Mouse (Mus musculus): ENCODE measurements around the gene Spon2. TPM values are rescaled to one million over a fixed set of nuclear protein-coding genes. Genes with fewer than 3 reads are reported as not detected.

Gene Spon2
- polyA plus RNA-seq, 1 experiment from 2014 or later = 1.9 TPM

DNA sequence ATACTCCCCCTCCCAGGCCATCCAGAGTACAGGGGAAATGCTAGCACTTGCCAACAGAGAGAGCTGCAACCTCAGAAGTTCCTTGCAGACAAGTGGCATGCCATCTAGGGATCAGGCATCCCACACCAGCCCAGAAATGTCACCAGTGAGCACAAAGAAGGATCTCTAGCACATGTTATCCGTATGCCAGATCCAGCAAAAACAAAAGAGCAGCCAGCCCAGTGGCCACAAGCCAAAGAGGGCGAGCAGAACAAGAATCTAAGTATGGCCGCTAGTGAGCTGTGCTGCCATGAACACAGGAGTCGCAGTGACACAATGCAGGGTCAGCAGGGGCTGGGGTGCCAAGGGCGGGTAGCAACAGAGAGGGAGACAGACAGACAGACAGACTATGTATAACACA lies 12.0 kb upstream of the Spon2 start:
- 39% methylated on average over 5 of the region's 5 CpGs for WGBS
- ATAC-seq = no peak
- no peaks in the 10 kb centered on the region for H3K9me3 ChIP-seq (replicated peaks)
- H3K4me2 ChIP-seq = no peak overlapping the region
- no peak overlapping the region for H3K4me3 ChIP-seq
- no peaks in the 10 kb centered on the region for H3K36me3 ChIP-seq (ENCODE audit: poor library complexity, severe bottlenecking)
- H3K4me1 ChIP-seq = no peaks in the 10 kb centered on the region
- no peak overlapping the region for H3K27ac ChIP-seq
- H3K9ac ChIP-seq = no peak overlapping the region
- no peaks in the 10 kb centered on the region for H3K27me3 ChIP-seq

DNA sequence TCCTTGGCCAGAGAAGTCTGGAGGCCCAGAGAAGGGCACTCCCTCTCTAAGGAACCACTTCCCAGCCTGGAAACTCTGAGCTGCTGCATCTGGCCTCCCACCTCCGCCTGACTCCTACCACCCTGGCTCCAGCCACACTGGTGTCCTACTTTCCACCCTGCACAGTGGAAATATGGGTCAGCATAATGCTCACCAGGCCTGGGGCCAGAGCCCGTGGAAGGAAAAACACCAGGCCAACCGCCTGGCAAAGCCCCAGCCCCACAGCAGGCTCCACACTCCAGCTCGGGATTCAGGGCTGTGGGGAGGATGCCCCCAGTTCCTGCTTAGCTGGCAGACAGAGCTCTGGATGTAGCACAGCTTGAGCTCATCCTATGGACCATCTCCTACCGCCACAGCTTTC lies 10.2 kb upstream of the Spon2 start:
- ATAC-seq = no peak
- no peak overlapping the region for H3K4me3 ChIP-seq
- H3K4me1 ChIP-seq = no peaks in the 10 kb centered on the region
- H3K9me3 ChIP-seq (replicated peaks) = no peaks in the 10 kb centered on the region
- no peak overlapping the region for H3K4me2 ChIP-seq
- H3K9ac ChIP-seq = no peak overlapping the region
- no peaks in the 10 kb centered on the region for H3K36me3 ChIP-seq (ENCODE audit: poor library complexity, severe bottlenecking)
- H3K27me3 ChIP-seq = no peaks in the 10 kb centered on the region
- H3K27ac ChIP-seq = no peak overlapping the region
- WGBS = 69% methylated on average over 5 of the region's 5 CpGs

DNA sequence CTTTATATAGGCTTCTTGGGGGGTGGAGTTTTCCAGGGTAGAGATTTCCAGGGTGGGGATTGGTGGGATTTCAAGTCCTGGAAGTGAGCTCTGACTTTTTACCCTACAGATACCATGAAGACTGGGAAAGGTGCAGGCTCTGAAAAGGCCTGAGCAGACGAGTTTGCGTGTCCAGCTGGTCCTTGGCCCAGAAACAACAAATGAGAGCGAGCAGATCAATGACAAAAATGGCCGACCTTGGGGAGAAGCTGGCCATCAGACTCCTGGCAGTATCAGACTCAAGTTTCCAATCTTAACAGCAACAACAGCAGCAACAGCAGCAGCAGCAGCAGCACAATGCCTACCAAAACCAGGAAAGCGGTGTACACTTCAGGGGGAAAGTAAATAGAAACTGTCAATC lies 7.4 kb upstream of the Spon2 start:
- no peak for ATAC-seq
- 89% methylated on average over 5 of the region's 5 CpGs for WGBS
- H3K4me3 ChIP-seq = no peak overlapping the region
- no peak overlapping the region for H3K27ac ChIP-seq
- H3K9me3 ChIP-seq (replicated peaks) = no peaks in the 10 kb centered on the region
- H3K4me1 ChIP-seq = no peaks in the 10 kb centered on the region
- H3K36me3 ChIP-seq (ENCODE audit: poor library complexity, severe bottlenecking) = no peaks in the 10 kb centered on the region
- no peak overlapping the region for H3K4me2 ChIP-seq
- no peaks in the 10 kb centered on the region for H3K27me3 ChIP-seq
- H3K9ac ChIP-seq = no peak overlapping the region

DNA sequence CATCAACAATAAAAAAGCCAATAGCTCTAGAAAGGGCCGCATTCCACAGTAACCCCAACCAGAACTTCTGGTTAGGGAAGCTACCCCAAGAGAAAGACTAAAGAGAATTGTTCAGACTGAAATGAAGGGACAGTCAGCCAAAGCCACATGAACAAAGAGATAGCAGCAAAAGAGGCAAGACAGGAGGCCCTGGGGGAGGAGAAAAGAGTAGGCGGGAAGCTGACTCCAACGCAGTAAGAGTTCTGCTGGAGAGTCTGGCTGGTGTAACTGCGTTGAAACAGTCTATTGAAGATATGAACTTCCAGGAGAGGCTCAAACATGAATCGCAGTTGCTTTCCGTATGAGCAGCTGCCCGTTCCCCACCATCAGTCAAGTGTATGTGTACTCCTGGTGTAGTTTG lies 6.2 kb upstream of the Spon2 start:
- H3K4me3 ChIP-seq = no peak overlapping the region
- no peaks in the 10 kb centered on the region for H3K9me3 ChIP-seq (replicated peaks)
- no peak for ATAC-seq
- no peaks in the 10 kb centered on the region for H3K4me1 ChIP-seq
- H3K27ac ChIP-seq = no peak overlapping the region
- no peak overlapping the region for H3K9ac ChIP-seq
- H3K4me2 ChIP-seq = no peak overlapping the region
- no peaks in the 10 kb centered on the region for H3K27me3 ChIP-seq
- no peaks in the 10 kb centered on the region for H3K36me3 ChIP-seq (ENCODE audit: poor library complexity, severe bottlenecking)
- WGBS = 83% methylated on average over 7 of the region's 7 CpGs

DNA sequence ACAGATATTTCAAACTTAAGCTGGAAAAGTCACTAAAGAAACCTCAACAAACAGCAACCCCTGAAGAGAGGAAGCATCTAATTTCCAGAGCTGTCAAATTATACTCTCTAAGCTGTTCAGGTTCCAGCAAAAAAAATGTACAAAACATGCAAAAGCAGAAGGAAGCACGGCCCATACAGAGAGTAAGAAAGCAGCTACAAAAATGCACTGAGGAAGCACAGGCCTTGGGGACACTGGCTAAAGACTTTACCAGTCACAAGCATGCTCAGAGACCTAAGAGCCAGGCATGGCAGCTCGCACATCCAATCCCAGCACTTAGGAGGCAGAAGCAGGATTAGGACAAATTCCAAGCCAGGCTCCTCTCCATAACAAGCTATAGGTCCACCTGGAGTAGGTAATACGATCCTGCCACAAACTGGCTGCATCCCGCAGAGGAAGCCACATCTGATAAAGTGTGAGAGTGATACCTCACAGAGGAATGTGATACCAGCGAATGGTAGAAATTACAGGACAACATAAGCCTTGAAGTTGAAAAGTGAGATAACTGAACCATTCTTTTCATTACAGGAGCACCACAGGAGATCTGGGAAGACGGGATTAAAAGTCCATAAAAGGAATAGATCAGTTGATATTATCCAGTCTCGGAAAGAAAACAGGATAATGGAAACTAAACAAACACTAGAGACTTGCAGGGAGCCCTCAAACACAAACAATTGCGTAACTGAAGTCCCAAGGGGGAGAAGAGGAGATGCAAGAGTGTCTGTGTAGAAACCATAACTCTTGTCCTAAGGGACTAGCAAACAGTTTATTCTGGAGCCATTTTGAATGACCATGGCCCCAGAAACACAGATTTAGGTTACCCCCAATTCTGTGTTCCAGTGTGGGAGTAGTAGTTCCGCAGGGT lies 4.8 kb upstream of the Spon2 start:
- Histone ChIP-seq H3K9ac (no peak overlapping the region), H3K27ac (no peak overlapping the region), H3K4me1 (0 out of 2 replicates have a peak, but pooled peaks cover 2% of the 10 kb centered on the region), H3K9me3 (replicated peaks) (no peaks in the 10 kb centered on the region), H3K36me3 (ENCODE audit: poor library complexity, severe bottlenecking) (no peaks in the 10 kb centered on the region), H3K4me2 (no peak overlapping the region), H3K27me3 (no peaks in the 10 kb centered on the region), H3K4me3 (no peak overlapping the region)
- ATAC-seq = no peak
- 77% methylated on average over 9 of the region's 9 CpGs for WGBS

DNA sequence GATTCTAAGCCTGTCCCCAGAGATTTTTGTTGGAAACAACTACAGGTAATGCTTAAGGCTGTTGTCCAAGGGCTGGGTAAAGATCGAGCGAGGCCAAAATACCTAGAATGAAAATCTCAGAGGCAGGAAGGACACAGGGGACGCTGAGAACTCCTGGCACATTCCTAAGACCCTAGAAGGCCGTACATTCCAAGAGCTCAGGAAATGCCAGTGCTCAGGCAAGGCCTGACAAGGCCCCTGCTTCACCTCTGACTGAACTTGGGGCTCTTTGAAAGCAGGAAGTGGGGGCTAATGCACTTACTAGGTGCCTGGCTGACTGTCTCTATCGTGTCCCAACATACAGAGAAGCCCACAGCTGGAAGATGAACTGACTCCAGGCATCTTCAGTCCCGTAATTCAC lies 4.1 kb upstream of the Spon2 start:
- no peak overlapping the region for H3K27ac ChIP-seq
- no peaks in the 10 kb centered on the region for H3K36me3 ChIP-seq (ENCODE audit: poor library complexity, severe bottlenecking)
- 0 out of 2 replicates have a peak, but pooled peaks cover 7% of the 10 kb centered on the region for H3K4me1 ChIP-seq
- 81% methylated on average over 6 of the region's 6 CpGs for WGBS
- no peak for ATAC-seq
- no peaks in the 10 kb centered on the region for H3K27me3 ChIP-seq
- no peak overlapping the region for H3K9ac ChIP-seq
- H3K4me3 ChIP-seq = no peak overlapping the region
- H3K9me3 ChIP-seq (replicated peaks) = no peaks in the 10 kb centered on the region
- H3K4me2 ChIP-seq = no peak overlapping the region

DNA sequence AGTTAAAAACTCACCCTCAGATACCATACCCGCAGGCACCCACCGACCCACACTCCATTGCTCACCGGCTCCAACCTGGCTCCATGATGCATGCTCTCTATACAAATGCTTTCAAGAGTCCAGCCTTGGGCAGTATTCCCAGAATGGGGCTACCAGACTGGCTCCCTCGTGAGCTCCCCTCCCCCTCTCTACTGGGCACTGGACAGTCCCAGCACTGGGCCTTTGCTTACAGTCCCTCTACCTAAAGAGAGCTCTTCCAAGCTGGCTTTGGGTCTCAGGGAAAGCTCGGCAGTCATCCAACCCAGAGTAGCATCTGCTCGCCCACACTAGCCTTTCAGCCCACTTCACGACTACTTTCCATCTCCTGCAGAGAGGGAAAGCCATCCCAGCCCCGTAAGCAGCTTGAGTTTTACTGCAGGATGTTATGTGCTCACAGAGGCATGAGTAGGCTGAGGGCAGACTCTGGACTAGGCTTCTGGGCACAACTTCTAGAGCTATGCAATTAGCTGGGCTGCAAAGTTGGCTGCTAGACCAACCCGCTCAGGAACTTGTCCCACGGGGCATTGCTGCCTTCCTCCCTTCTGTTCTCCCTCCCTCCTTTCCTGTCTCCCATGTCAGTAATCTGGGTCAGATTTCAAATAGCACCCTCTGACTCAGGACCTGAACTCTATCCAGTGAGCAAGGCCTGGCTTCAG lies 2.2 kb upstream of the Spon2 start:
- Histone ChIP-seq H3K4me2 (no peak overlapping the region), H3K9me3 (replicated peaks) (no peaks in the 10 kb centered on the region), H3K27me3 (no peaks in the 10 kb centered on the region), H3K4me1 (0 out of 2 replicates have a peak, but pooled peaks cover 7% of the 10 kb centered on the region), H3K9ac (no peak overlapping the region), H3K36me3 (ENCODE audit: poor library complexity, severe bottlenecking) (no peaks in the 10 kb centered on the region), H3K27ac (no peak overlapping the region), H3K4me3 (no peak overlapping the region)
- WGBS = 80% methylated on average over 10 of the region's 10 CpGs
- ATAC-seq = no peak

DNA sequence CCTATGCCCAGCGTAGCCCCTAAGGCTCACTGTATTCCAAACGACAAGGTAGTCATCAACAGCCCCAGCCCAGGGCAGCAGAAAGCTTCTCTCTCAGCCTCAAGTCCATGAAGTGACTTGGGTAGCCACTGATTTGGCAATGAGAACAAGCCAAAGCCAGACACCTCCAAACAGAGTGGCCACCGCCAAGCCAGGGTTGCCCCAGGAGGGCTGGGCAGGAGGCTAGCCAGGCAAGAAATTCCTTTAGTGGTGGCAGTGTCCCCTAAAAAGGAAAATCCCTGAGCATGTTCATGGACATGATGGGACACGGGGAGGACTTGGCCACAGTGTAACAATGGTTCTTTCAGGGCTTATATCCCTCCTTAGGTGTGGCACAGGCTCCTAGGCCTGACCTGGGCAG lies 1.6 kb upstream of the Spon2 start:
- Histone ChIP-seq H3K27me3 (no peaks in the 10 kb centered on the region), H3K9ac (no peak overlapping the region), H3K4me2 (no peak overlapping the region), H3K27ac (no peak overlapping the region), H3K4me1 (0 out of 2 replicates have a peak, but pooled peaks cover 7% of the 10 kb centered on the region), H3K9me3 (replicated peaks) (no peaks in the 10 kb centered on the region), H3K4me3 (no peak overlapping the region), H3K36me3 (ENCODE audit: poor library complexity, severe bottlenecking) (no peaks in the 10 kb centered on the region)
- WGBS = 89% methylated on average over 4 of the region's 4 CpGs
- no peak for ATAC-seq

DNA sequence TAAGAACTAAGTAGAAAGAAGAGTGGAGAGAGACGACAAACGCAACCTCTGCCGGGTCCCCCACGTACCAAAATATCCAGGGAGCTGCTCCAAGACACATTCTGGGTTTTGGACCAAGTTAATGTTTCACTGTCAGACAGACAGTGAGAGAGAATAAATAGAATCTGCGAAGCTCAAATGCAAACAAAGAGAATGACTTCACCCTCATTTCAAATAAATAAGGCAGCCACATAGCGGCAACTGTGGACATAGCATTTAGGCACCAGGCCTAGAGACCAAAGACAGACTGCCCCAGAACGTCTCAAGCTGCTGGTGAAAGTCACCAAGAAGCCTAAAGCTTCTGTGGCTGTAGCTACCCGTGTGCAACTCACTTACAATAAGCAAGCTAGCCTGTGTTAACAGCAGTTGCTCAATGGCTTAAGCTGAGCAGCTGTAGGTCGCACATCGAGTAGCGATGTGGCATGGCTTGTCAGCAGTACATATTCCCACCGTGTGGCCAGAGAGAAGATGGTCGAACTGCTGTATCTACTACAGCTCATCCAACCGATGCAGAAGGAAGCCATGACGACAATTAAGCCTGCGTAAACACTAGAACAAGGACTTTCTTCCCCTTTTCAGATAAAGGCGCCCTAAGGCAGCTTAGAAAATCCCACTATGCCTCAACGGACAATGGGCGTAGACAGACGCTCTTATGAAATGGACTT lies 643 bp upstream of the Spon2 start:
- ATAC-seq = no peak
- H3K27me3 ChIP-seq = no peaks in the 10 kb centered on the region
- no peak overlapping the region for H3K27ac ChIP-seq
- no peaks in the 10 kb centered on the region for H3K9me3 ChIP-seq (replicated peaks)
- H3K4me1 ChIP-seq = 0 out of 2 replicates have a peak, but pooled peaks cover 7% of the 10 kb centered on the region
- no peak overlapping the region for H3K4me3 ChIP-seq
- H3K4me2 ChIP-seq = no peak overlapping the region
- no peaks in the 10 kb centered on the region for H3K36me3 ChIP-seq (ENCODE audit: poor library complexity, severe bottlenecking)
- WGBS = 80% methylated on average over 20 of the region's 20 CpGs
- H3K9ac ChIP-seq = no peak overlapping the region

DNA sequence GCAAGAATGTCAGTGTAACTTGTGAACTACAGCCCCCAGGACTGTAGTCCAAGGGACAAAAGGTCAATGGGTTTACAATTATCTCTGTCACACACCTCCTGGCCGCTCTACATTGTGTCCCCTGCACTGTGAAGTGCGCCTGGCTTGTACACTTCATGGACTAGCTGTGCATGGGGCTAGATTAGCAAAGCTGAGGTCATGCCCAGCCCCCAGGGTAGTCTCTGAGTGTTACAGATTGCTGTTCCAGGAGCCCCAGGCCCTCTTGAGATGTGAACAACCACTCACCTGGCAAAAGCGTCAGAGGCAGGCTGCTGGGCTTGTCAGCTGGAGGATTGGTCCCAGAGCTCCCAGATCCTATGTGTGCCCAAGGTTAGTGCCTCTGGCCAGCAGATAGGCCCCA lies 592 bp downstream of the Spon2 start:
- Histone ChIP-seq H3K4me3 (no peak overlapping the region), H3K27ac (no peak overlapping the region), H3K4me1 (0 out of 2 replicates have a peak, but pooled peaks cover 7% of the 10 kb centered on the region), H3K9ac (no peak overlapping the region; the same call in 1 of the 2 replicates), H3K4me2 (no peak overlapping the region), H3K27me3 (no peaks in the 10 kb centered on the region), H3K9me3 (replicated peaks) (no peaks in the 10 kb centered on the region), H3K36me3 (ENCODE audit: poor library complexity, severe bottlenecking) (no peaks in the 10 kb centered on the region)
- no peak for ATAC-seq
- WGBS = 60% methylated on average over 3 of the region's 3 CpGs

DNA sequence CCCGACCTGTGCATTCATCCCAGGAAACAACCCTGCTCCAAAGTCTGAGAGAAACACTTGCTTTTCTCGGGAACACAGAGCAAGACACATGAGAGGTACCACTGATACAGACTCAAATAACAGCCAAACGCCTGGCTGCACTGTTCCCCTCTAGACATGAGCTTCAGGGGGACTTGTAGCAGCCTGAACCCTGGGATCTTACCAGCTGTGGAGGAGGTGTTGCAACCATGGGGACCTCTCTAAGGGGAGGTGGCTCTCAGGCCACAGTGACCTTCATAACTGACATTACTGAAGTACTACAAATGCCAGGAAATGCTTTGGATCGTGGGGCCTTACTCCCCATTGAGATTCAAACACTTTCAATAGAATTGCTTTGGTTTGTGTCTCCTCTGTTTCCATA lies 3.5 kb downstream of the Spon2 start:
- no peak overlapping the region for H3K4me2 ChIP-seq
- no peaks in the 10 kb centered on the region for H3K27me3 ChIP-seq
- H3K4me3 ChIP-seq = no peak overlapping the region
- WGBS = 75% methylated on average over 4 of the region's 4 CpGs
- no peak overlapping the region for H3K27ac ChIP-seq
- H3K36me3 ChIP-seq (ENCODE audit: poor library complexity, severe bottlenecking) = no peaks in the 10 kb centered on the region
- 0 out of 2 replicates have a peak, but pooled peaks cover 7% of the 10 kb centered on the region for H3K4me1 ChIP-seq
- no peak overlapping the region for H3K9ac ChIP-seq
- no peaks in the 10 kb centered on the region for H3K9me3 ChIP-seq (replicated peaks)
- no peak for ATAC-seq

DNA sequence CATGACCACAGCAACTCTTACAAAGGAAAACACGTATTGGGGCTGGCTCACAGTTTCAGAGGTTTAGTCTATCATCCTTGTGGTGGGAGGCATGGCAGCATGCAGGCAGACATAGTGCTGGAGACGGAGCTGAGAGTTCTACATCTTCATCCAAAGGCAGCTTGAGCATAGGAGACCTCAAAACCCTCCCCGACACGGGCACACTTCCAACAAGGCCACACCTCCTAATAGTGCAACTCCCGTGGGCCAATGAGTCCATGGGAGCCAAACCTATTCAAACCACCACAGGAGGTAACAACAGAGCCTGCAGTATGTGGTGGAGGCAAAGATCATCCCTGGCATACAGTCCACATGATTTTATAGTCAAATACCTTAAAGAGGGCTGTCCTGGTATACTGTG lies 7.0 kb downstream of the Spon2 start:
- Histone ChIP-seq H3K4me2 (no peak overlapping the region), H3K27me3 (no peaks in the 10 kb centered on the region), H3K36me3 (ENCODE audit: poor library complexity, severe bottlenecking) (no peaks in the 10 kb centered on the region), H3K4me3 (no peak overlapping the region), H3K9me3 (replicated peaks) (no peaks in the 10 kb centered on the region), H3K27ac (no peak overlapping the region), H3K4me1 (no peaks in the 10 kb centered on the region), H3K9ac (no peak overlapping the region)
- 80% methylated on average over 5 of the region's 5 CpGs for WGBS
- ATAC-seq = no peak
